Mouse (Mus musculus) embryonic facial prominence, embryonic 14.5 days (tissue): ENCODE data around the gene Snx5. TPM values are rescaled to one million over a fixed set of nuclear protein-coding genes. Genes with fewer than 3 reads are reported as not detected.

ENCODE experiments used
- ATAC-seq: fragments of 200-750 bp; cut with Nextera tagmentation; 2 replicates; pipeline ENCODE4 v1.8.0; 2017; ENCODE audit warnings: low read depth, moderate number of reproducible peaks, moderate TSS enrichment
- DNase-seq: peaks from one replicate; pipeline ENCODE4 v3.0.0-alpha.2; 2015; ENCODE audit warnings: low spot score
- H3K27ac ChIP-seq: fragments of 300-500 bp; sonication (generic); replicated peaks from 2 replicates; pipeline ENCODE4 v1.5.1; 2014; ENCODE audit warnings: low read depth, mild to moderate bottlenecking, low read length, moderate library complexity
- H3K27me3 ChIP-seq: fragments of 300-500 bp; sonication (generic); replicated peaks from 2 replicates; pipeline ENCODE4 v1.6.1; 2014; ENCODE audit warnings: low read length; ENCODE audit not compliant: control insufficient read depth, insufficient read depth
- H3K36me3 ChIP-seq: fragments of 300-500 bp; sonication (generic); 2 replicates; pipeline ENCODE4 v1.6.1; 2014; ENCODE audit warnings: low read length, mixed read lengths; ENCODE audit not compliant: control insufficient read depth, insufficient read depth
- H3K4me1 ChIP-seq: fragments of 300-500 bp; sonication (generic); 2 replicates; pipeline ENCODE4 v1.6.1; 2014; ENCODE audit warnings: antibody characterized with exemption, low read length; ENCODE audit not compliant: control insufficient read depth, insufficient read depth
- H3K4me2 ChIP-seq: fragments of 300-500 bp; sonication (generic); 2 replicates; pipeline ENCODE4 v1.6.1; 2014; ENCODE audit warnings: low read depth, mild to moderate bottlenecking, low read length, moderate library complexity, mixed read lengths
- H3K4me3 ChIP-seq: fragments of 300-500 bp; sonication (generic); 2 replicates; pipeline ENCODE4 v1.5.1; 2014; ENCODE audit warnings: low read depth, mild to moderate bottlenecking, low read length
- H3K9ac ChIP-seq: fragments of 300-500 bp; sonication (generic); 2 replicates; pipeline ENCODE4 v1.6.1; 2014; ENCODE audit warnings: low read depth, mild to moderate bottlenecking, low read length, moderate library complexity, mixed read lengths
- H3K9me3 ChIP-seq: fragments of 300-500 bp; sonication (generic); 2 replicates; pipeline ENCODE4 v1.6.1; 2016; ENCODE audit warnings: low read length; ENCODE audit not compliant: control insufficient read depth
- WGBS: fragments of 180-500 bp; shearing (Covaris S2); extraction: QIAGEN DNeasy Blood & Tissue Kit; methylation state at CpG from one replicate; pipeline ENCODE4 v1.1.7; 2014; 5-methylcytosine and 5-hydroxymethylcytosine counted together
- polyA plus RNA-seq: library from polyadenylated mRNA; unstranded; fragments of >200 nt; fragmentation: Nextera tagmentation; extraction: Ambion mirVana; gene quantifications from 2 replicates; pipeline ENCODE4 v1.2.1, GENCODE M21; 2014

Gene Snx5
- polyA plus RNA-seq, 1 experiment from 2014 or later: 111 TPM

- WGBS: under 1% methylated on average over 23 of the region's 33 CpGs
- no peaks in the 10 kb centered on the region for H3K9me3 ChIP-seq
- DNase-seq (no peak), ATAC-seq (no peak)
- H3K4me1 ChIP-seq: peaks cover 23% of the 10 kb centered on the region
- H3K4me2 ChIP-seq: peak overlapping the region; percentile 85
- 0 out of 2 replicates have a peak, but pooled peaks cover 8% of the 10 kb centered on the region for H3K36me3 ChIP-seq
- peak overlapping the region; percentile 96 for H3K4me3 ChIP-seq
- peak overlapping the region; percentile 94 for H3K27ac ChIP-seq
- H3K9ac ChIP-seq: peak overlapping the region; percentile 99
- no peaks in the 10 kb centered on the region for H3K27me3 ChIP-seq
Observed at GRCm38 (mm10) chr2:144269679-144270475, 829 bp downstream of the Snx5 start.

- Histone ChIP-seq H3K36me3 (peaks cover 12% of the 10 kb centered on the region; the same call in 1 of the 2 replicates), H3K4me1 (peaks cover 24% of the 10 kb centered on the region), H3K9ac (peak overlapping the region; percentile 99), H3K4me2 (peak overlapping the region; percentile 85), H3K9me3 (no peaks in the 10 kb centered on the region), H3K4me3 (peak overlapping the region; percentile 96), H3K27me3 (no peaks in the 10 kb centered on the region), H3K27ac (no peak overlapping the region)
- DNase-seq (peak; percentile 38), ATAC-seq (no peak)
- 1% methylated on average over 11 of the region's 11 CpGs for WGBS
Observed at GRCm38 (mm10) chr2:144269306-144269650, 1.4 kb downstream of the Snx5 start.

GRCm38 (mm10) chr2:144268446-144269305 is 2.0 kb downstream of the Snx5 start:
- 4% methylated on average over 6 of the region's 6 CpGs for WGBS
- DNase-seq (no peak), ATAC-seq (no peak)
- H3K9me3 ChIP-seq: no peaks in the 10 kb centered on the region
- no peak overlapping the region for H3K27ac ChIP-seq
- peaks cover 16% of the 10 kb centered on the region for H3K36me3 ChIP-seq
- peak overlapping the region; percentile 99 for H3K9ac ChIP-seq
- H3K4me1 ChIP-seq: peaks cover 26% of the 10 kb centered on the region
- H3K4me3 ChIP-seq: peak overlapping the region; percentile 96
- H3K4me2 ChIP-seq: peak overlapping the region; percentile 85
- H3K27me3 ChIP-seq: no peaks in the 10 kb centered on the region

- H3K9ac ChIP-seq: peak overlapping the region; percentile 99; the same call in 1 of the 2 replicates
- ATAC-seq: no peak
- peaks cover 17% of the 10 kb centered on the region for H3K36me3 ChIP-seq
- peak overlapping the region; percentile 96 for H3K4me3 ChIP-seq
- H3K4me1 ChIP-seq: peaks cover 29% of the 10 kb centered on the region
- no peaks in the 10 kb centered on the region for H3K27me3 ChIP-seq
- no peak overlapping the region for H3K27ac ChIP-seq
- no peaks in the 10 kb centered on the region for H3K9me3 ChIP-seq
- no peak for DNase-seq
- peak overlapping the region; percentile 85 for H3K4me2 ChIP-seq
- WGBS: 35% methylated on average over 1 of the region's 1 CpGs
Observed at GRCm38 (mm10) chr2:144267731-144268015, 3.0 kb downstream of the Snx5 start.

- H3K27me3 ChIP-seq: no peaks in the 10 kb centered on the region
- no peak overlapping the region for H3K9ac ChIP-seq
- peaks cover 29% of the 10 kb centered on the region for H3K4me1 ChIP-seq
- ATAC-seq (no peak), DNase-seq (no peak)
- H3K27ac ChIP-seq: no peak overlapping the region
- WGBS: 54% methylated on average over 5 of the region's 5 CpGs
- peaks cover 17% of the 10 kb centered on the region for H3K36me3 ChIP-seq
- peak overlapping the region; percentile 96; the same call in 1 of the 2 replicates for H3K4me3 ChIP-seq
- peak overlapping the region; percentile 85 for H3K4me2 ChIP-seq
- H3K9me3 ChIP-seq: no peaks in the 10 kb centered on the region
Observed at GRCm38 (mm10) chr2:144267004-144267730, 3.5 kb downstream of the Snx5 start.

GRCm38 (mm10) chr2:144265916-144266683 is 4.6 kb downstream of the Snx5 start:
- DNase-seq: no peak
- ATAC-seq: no peak
- peaks cover 29% of the 10 kb centered on the region for H3K4me1 ChIP-seq

GRCm38 (mm10) chr2:144265120-144265488 is 5.6 kb downstream of the Snx5 start:
- Histone ChIP-seq H3K4me3 (no peak overlapping the region), H3K27ac (no peak overlapping the region), H3K9me3 (no peaks in the 10 kb centered on the region), H3K36me3 (peaks cover 34% of the 10 kb centered on the region), H3K27me3 (no peaks in the 10 kb centered on the region), H3K9ac (no peak overlapping the region), H3K4me1 (peaks cover 29% of the 10 kb centered on the region), H3K4me2 (no peak overlapping the region)
- WGBS: 59% methylated on average over 3 of the region's 3 CpGs
- DNase-seq: no peak
- ATAC-seq: no peak

More at GRCm38 (mm10) chr2:144265916-144266683, 4.6 kb downstream of the Snx5 start:
- no peak overlapping the region for H3K4me3 ChIP-seq
- H3K27ac ChIP-seq: no peak overlapping the region
- no peak overlapping the region for H3K9ac ChIP-seq
- 51% methylated on average over 4 of the region's 4 CpGs for WGBS
- H3K27me3 ChIP-seq: no peaks in the 10 kb centered on the region
- peak overlapping the region; percentile 85 for H3K4me2 ChIP-seq
- no peaks in the 10 kb centered on the region for H3K9me3 ChIP-seq
- H3K36me3 ChIP-seq: peaks cover 24% of the 10 kb centered on the region
